Mouse (Mus musculus): ENCODE data around the gene Urgcp. TPM values are rescaled to one million over a fixed set of nuclear protein-coding genes. Genes with fewer than 3 reads are reported as not detected.
"Not testable (repeated sequence)": the region's sequence is repeated elsewhere in the genome, so short reads cannot be mapped to it uniquely, and the experiment has no call there.

Urgcp gene
- 35.6 and 36.7 TPM in 2 replicates for polyA plus RNA-seq (2015; fragmentation: Nextera tagmentation; extraction: Ambion mirVana)

GRCm38 (mm10) chr11:5761820-5762632, at the start of gene Urgcp:
Urgcp (minus strand) TSS chr11:5762376.
- no peaks in the 10 kb centered on the region for H3K9me3 ChIP-seq (ENCODE audit: control insufficient read depth, low read length)
- WGBS = under 1% methylated on average over 68 of the region's 68 CpGs

GRCm38 (mm10) chr11:5809487-5809886, 47.3 kb upstream of the Urgcp start:
- not testable (repeated sequence) for H3K27me3 ChIP-seq (replicated peaks; ENCODE audit: control insufficient read depth, insufficient read depth, low read length); H3K4me1 ChIP-seq (ENCODE audit: control insufficient read depth, insufficient read depth, low read depth, low read length); H3K36me3 ChIP-seq (ENCODE audit: control insufficient read depth, insufficient read depth, low read length); H3K9me3 ChIP-seq (ENCODE audit: control insufficient read depth, low read length); ATAC-seq; H3K27ac ChIP-seq (ENCODE audit: low read depth, low read length); H3K4me3 ChIP-seq (ENCODE audit: low read length); H3K9ac ChIP-seq (ENCODE audit: low read depth, low read length); H3K4me2 ChIP-seq (ENCODE audit: low read length)
- 93% methylated on average over 4 of the region's 4 CpGs for WGBS

More at GRCm38 (mm10) chr11:5761820-5762632, at the start of gene Urgcp:
- Histone ChIP-seq H3K4me3 (ENCODE audit: low read length) (peak within 1 kb of the TSS; percentile 64), H3K27me3 (replicated peaks; ENCODE audit: control insufficient read depth, insufficient read depth, low read length) (no peaks in the 10 kb centered on the region), H3K4me2 (ENCODE audit: low read length) (peak within 1 kb of the TSS; percentile 83), H3K4me1 (ENCODE audit: control insufficient read depth, insufficient read depth, low read depth, low read length) (peaks cover 7% of the 10 kb centered on the region), H3K9ac (ENCODE audit: low read depth, low read length) (peak within 1 kb of the TSS; percentile 85), H3K27ac (ENCODE audit: low read depth, low read length) (peak within 1 kb of the TSS; percentile 96), H3K36me3 (ENCODE audit: control insufficient read depth, insufficient read depth, low read length) (no peaks in the 10 kb centered on the region)
- ATAC-seq = peak; percentile 98

- no peak overlapping the region for H3K4me3 ChIP-seq (ENCODE audit: low read length)
- no peak overlapping the region for H3K27ac ChIP-seq (ENCODE audit: low read depth, low read length)
- H3K9ac ChIP-seq (ENCODE audit: low read depth, low read length) = no peak overlapping the region
- no peak for ATAC-seq
- no peak overlapping the region for H3K4me2 ChIP-seq (ENCODE audit: low read length)
- H3K27me3 ChIP-seq (replicated peaks; ENCODE audit: control insufficient read depth, insufficient read depth, low read length) = no peaks in the 10 kb centered on the region
- H3K36me3 ChIP-seq (ENCODE audit: control insufficient read depth, insufficient read depth, low read length) = no peaks in the 10 kb centered on the region
- no peaks in the 10 kb centered on the region; the same call in 1 of the 2 replicates for H3K4me1 ChIP-seq (ENCODE audit: control insufficient read depth, insufficient read depth, low read depth, low read length)
- WGBS = 83% methylated on average over 9 of the region's 9 CpGs
- no peaks in the 10 kb centered on the region for H3K9me3 ChIP-seq (ENCODE audit: control insufficient read depth, low read length)
These were observed 45.8 kb upstream of the Urgcp start for GRCm38 (mm10) chr11:5807956-5808355.

- no peaks in the 10 kb centered on the region; the same call in 1 of the 2 replicates for H3K36me3 ChIP-seq (ENCODE audit: control insufficient read depth, insufficient read depth, low read length)
- H3K4me1 ChIP-seq (ENCODE audit: control insufficient read depth, insufficient read depth, low read depth, low read length) = no peaks in the 10 kb centered on the region; the same call in 1 of the 2 replicates
- no peaks in the 10 kb centered on the region for H3K27me3 ChIP-seq (replicated peaks; ENCODE audit: control insufficient read depth, insufficient read depth, low read length)
- no peak for ATAC-seq
- 86% methylated on average over 3 of the region's 3 CpGs for WGBS
- H3K9ac ChIP-seq (ENCODE audit: low read depth, low read length) = no peak overlapping the region
- no peak overlapping the region for H3K4me2 ChIP-seq (ENCODE audit: low read length)
- H3K9me3 ChIP-seq (ENCODE audit: control insufficient read depth, low read length) = no peaks in the 10 kb centered on the region
- no peak overlapping the region for H3K27ac ChIP-seq (ENCODE audit: low read depth, low read length)
- no peak overlapping the region for H3K4me3 ChIP-seq (ENCODE audit: low read length)
These were observed 43.5 kb upstream of the Urgcp start for GRCm38 (mm10) chr11:5805711-5806110.

GRCm38 (mm10) chr11:5804174-5804573, 42.0 kb upstream of the Urgcp start:
- no peaks in the 10 kb centered on the region; the same call in 1 of the 2 replicates for H3K4me1 ChIP-seq (ENCODE audit: control insufficient read depth, insufficient read depth, low read depth, low read length)
- WGBS = 80% methylated on average over 5 of the region's 5 CpGs
- no peaks in the 10 kb centered on the region for H3K9me3 ChIP-seq (ENCODE audit: control insufficient read depth, low read length)
- no peak overlapping the region for H3K9ac ChIP-seq (ENCODE audit: low read depth, low read length)
- ATAC-seq = peak; percentile 26; the same call in 1 of the 2 replicates
- no peak overlapping the region for H3K27ac ChIP-seq (ENCODE audit: low read depth, low read length)
- H3K27me3 ChIP-seq (replicated peaks; ENCODE audit: control insufficient read depth, insufficient read depth, low read length) = no peaks in the 10 kb centered on the region
- no peak overlapping the region for H3K4me2 ChIP-seq (ENCODE audit: low read length)
- H3K4me3 ChIP-seq (ENCODE audit: low read length) = no peak overlapping the region
- peaks cover 10% of the 10 kb centered on the region for H3K36me3 ChIP-seq (ENCODE audit: control insufficient read depth, insufficient read depth, low read length)

GRCm38 (mm10) chr11:5803551-5803981, 41.4 kb upstream of the Urgcp start, which contains the start of gene Pgam2:
Pgam2 (minus strand) TSS chr11:5803733.
- Histone ChIP-seq H3K9me3 (ENCODE audit: control insufficient read depth, low read length) (no peaks in the 10 kb centered on the region), H3K27ac (ENCODE audit: low read depth, low read length) (no peak within 1 kb of the TSS), H3K4me2 (ENCODE audit: low read length) (no peak within 1 kb of the TSS), H3K9ac (ENCODE audit: low read depth, low read length) (no peak within 1 kb of the TSS), H3K36me3 (ENCODE audit: control insufficient read depth, insufficient read depth, low read length) (peaks cover 15% of the 10 kb centered on the region), H3K27me3 (replicated peaks; ENCODE audit: control insufficient read depth, insufficient read depth, low read length) (no peaks in the 10 kb centered on the region), H3K4me3 (ENCODE audit: low read length) (no peak within 1 kb of the TSS), H3K4me1 (ENCODE audit: control insufficient read depth, insufficient read depth, low read depth, low read length) (no peaks in the 10 kb centered on the region; the same call in 1 of the 2 replicates)
- 59% methylated on average over 8 of the region's 8 CpGs for WGBS
- ATAC-seq = 0 out of 2 replicates have a peak, but pooled peaks have one; percentile 12

GRCm38 (mm10) chr11:5802457-5803217, 40.5 kb upstream of the Urgcp start:
- peaks cover 22% of the 10 kb centered on the region for H3K36me3 ChIP-seq (ENCODE audit: control insufficient read depth, insufficient read depth, low read length)
- H3K4me1 ChIP-seq (ENCODE audit: control insufficient read depth, insufficient read depth, low read depth, low read length) = no peaks in the 10 kb centered on the region; the same call in 1 of the 2 replicates
- no peak overlapping the region for H3K4me3 ChIP-seq (ENCODE audit: low read length)
- 74% methylated on average over 8 of the region's 8 CpGs for WGBS
- no peak overlapping the region for H3K9ac ChIP-seq (ENCODE audit: low read depth, low read length)
- no peak overlapping the region for H3K4me2 ChIP-seq (ENCODE audit: low read length)
- no peaks in the 10 kb centered on the region for H3K9me3 ChIP-seq (ENCODE audit: control insufficient read depth, low read length)
- no peak overlapping the region for H3K27ac ChIP-seq (ENCODE audit: low read depth, low read length)
- ATAC-seq = 0 out of 2 replicates have a peak, but pooled peaks have one; percentile 15
- no peaks in the 10 kb centered on the region for H3K27me3 ChIP-seq (replicated peaks; ENCODE audit: control insufficient read depth, insufficient read depth, low read length)

- no peak overlapping the region for H3K27ac ChIP-seq (ENCODE audit: low read depth, low read length)
- no peak overlapping the region for H3K4me3 ChIP-seq (ENCODE audit: low read length)
- H3K36me3 ChIP-seq (ENCODE audit: control insufficient read depth, insufficient read depth, low read length) = peaks cover 27% of the 10 kb centered on the region
- no peak overlapping the region for H3K9ac ChIP-seq (ENCODE audit: low read depth, low read length)
- H3K9me3 ChIP-seq (ENCODE audit: control insufficient read depth, low read length) = no peaks in the 10 kb centered on the region
- no peaks in the 10 kb centered on the region; the same call in 1 of the 2 replicates for H3K4me1 ChIP-seq (ENCODE audit: control insufficient read depth, insufficient read depth, low read depth, low read length)
- H3K4me2 ChIP-seq (ENCODE audit: low read length) = no peak overlapping the region
- WGBS = 66% methylated on average over 12 of the region's 12 CpGs
- 0 out of 2 replicates have a peak, but pooled peaks have one; percentile 32 for ATAC-seq
- no peaks in the 10 kb centered on the region for H3K27me3 ChIP-seq (replicated peaks; ENCODE audit: control insufficient read depth, insufficient read depth, low read length)
These were observed 39.8 kb upstream of the Urgcp start for GRCm38 (mm10) chr11:5802005-5802404.

GRCm38 (mm10) chr11:5801511-5801910, 39.3 kb upstream of the Urgcp start:
- 95% methylated on average over 16 of the region's 16 CpGs for WGBS
- ATAC-seq = no peak
- Histone ChIP-seq H3K4me2 (ENCODE audit: low read length) (no peak overlapping the region), H3K9ac (ENCODE audit: low read depth, low read length) (no peak overlapping the region), H3K27ac (ENCODE audit: low read depth, low read length) (no peak overlapping the region), H3K4me3 (ENCODE audit: low read length) (no peak overlapping the region), H3K9me3 (ENCODE audit: control insufficient read depth, low read length) (no peaks in the 10 kb centered on the region), H3K36me3 (ENCODE audit: control insufficient read depth, insufficient read depth, low read length) (peaks cover 32% of the 10 kb centered on the region), H3K27me3 (replicated peaks; ENCODE audit: control insufficient read depth, insufficient read depth, low read length) (no peaks in the 10 kb centered on the region), H3K4me1 (ENCODE audit: control insufficient read depth, insufficient read depth, low read depth, low read length) (no peaks in the 10 kb centered on the region; the same call in 1 of the 2 replicates)

Data from hindbrain, embryonic 16.5 days (tissue).